Mouse (Mus musculus) MEL (cell line): ENCODE data around the gene Olfr1432. TPM values are rescaled to one million over a fixed set of nuclear protein-coding genes. Genes with fewer than 3 reads are reported as not detected.

Experiments used
- DNase-seq: peaks from one replicate; pipeline ENCODE4 v3.0.0; 2011; ENCODE audit warnings: low read depth, low spot score
- H3K27ac ChIP-seq: 2 replicates; pipeline ENCODE4 v1.5.1; 2012; ENCODE audit warnings: low read depth, mild to moderate bottlenecking, control low read depth, low read length, moderate library complexity; ENCODE audit not compliant: control insufficient read depth
- H3K27me3 ChIP-seq, 2 experiments: fragments of 150-350 bp in 1 of 2; sonication (generic) in 1 of 2; 2 replicates each; pipeline ENCODE4 v1.6.1; 2012; ENCODE audit warnings: low read length in 2 of 2, mild to moderate bottlenecking in 2 of 2, improper control_type of control experiment in 1 of 2, moderate library complexity in 1 of 2; ENCODE audit not compliant: insufficient read depth in 2 of 2, control insufficient read depth in 1 of 2
- H3K36me3 ChIP-seq, 2 experiments: 2 replicates each; pipeline ENCODE4 v1.6.1; 2012 to 2014; ENCODE audit warnings: low read length in 2 of 2, improper control_type of control experiment in 1 of 2, inconsistent platforms in 1 of 2, mild to moderate bottlenecking in 1 of 2; ENCODE audit not compliant: insufficient read depth in 2 of 2, control insufficient read depth in 1 of 2
- H3K4me1 ChIP-seq, 2 experiments: fragments of 150-350 bp in 1 of 2; sonication (generic) in 1 of 2; 2 replicates each; pipeline ENCODE4 v1.6.1; 2012; ENCODE audit warnings: low read length in 2 of 2, improper control_type of control experiment in 1 of 2, mild to moderate bottlenecking in 1 of 2; ENCODE audit not compliant: insufficient read depth in 2 of 2, control insufficient read depth in 1 of 2
- H3K4me3 ChIP-seq, 2 experiments: fragments of 150-350 bp in 1 of 2; sonication (generic) in 1 of 2; 2 replicates each; pipeline ENCODE4 v1.5.1; 2012; ENCODE audit warnings: low read depth in 2 of 2, low read length in 2 of 2, mild to moderate bottlenecking in 2 of 2, moderate library complexity in 2 of 2, control low read depth in 1 of 2, improper control_type of control experiment in 1 of 2; ENCODE audit not compliant: control insufficient read depth in 1 of 2, insufficient read depth in 1 of 2
- H3K79me2 ChIP-seq: 2 replicates; pipeline ENCODE4 v1.6.1; 2012; ENCODE audit warnings: mild to moderate bottlenecking, low read length, moderate library complexity; ENCODE audit not compliant: control insufficient read depth, poor library complexity, insufficient read depth
- H3K9ac ChIP-seq: 2 replicates; pipeline ENCODE4 v1.6.1; 2012; ENCODE audit warnings: low read depth, mild to moderate bottlenecking, control low read depth, low read length, moderate library complexity; ENCODE audit not compliant: control insufficient read depth, poor library complexity, severe bottlenecking
- H3K9me3 ChIP-seq: fragments of 150-350 bp; sonication (generic); replicated peaks from 2 replicates; pipeline ENCODE4 v1.6.1; 2012; ENCODE audit warnings: mild to moderate bottlenecking, low read length, improper control_type of control experiment, moderate library complexity; ENCODE audit not compliant: insufficient read depth
- BHLHE40 ChIP-seq: IDR thresholded peaks from 2 replicates; pipeline ENCODE4 v1.6.1; 2012; ENCODE audit warnings: low read depth, mild to moderate bottlenecking, inconsistent platforms, low read length, improper control_type of control experiment, borderline replicate concordance
- CTCF ChIP-seq, 3 experiments: IDR thresholded peaks in 2 of 3; conservative IDR thresholded peaks in 1 of 3; 2 replicates each; pipeline ENCODE4 v1.5.1; 2011 to 2012; ENCODE audit warnings: low read length in 3 of 3, low read depth in 2 of 3, mild to moderate bottlenecking in 2 of 3, improper control_type of control experiment in 1 of 3, inconsistent platforms in 1 of 3, mixed read lengths in 1 of 3, moderate library complexity in 1 of 3; ENCODE audit not compliant: control insufficient read depth in 1 of 3, insufficient read depth in 1 of 3, poor library complexity in 1 of 3, severe bottlenecking in 1 of 3
- E2F4 ChIP-seq: IDR thresholded peaks from 2 replicates; pipeline ENCODE4 v1.6.1; 2011; ENCODE audit warnings: low read depth, low read length, improper control_type of control experiment, borderline replicate concordance
- ETS1 ChIP-seq: IDR thresholded peaks from 2 replicates; pipeline ENCODE4 v1.6.1; 2012; ENCODE audit warnings: low read depth, mild to moderate bottlenecking, inconsistent platforms, low read length, improper control_type of control experiment, moderate library complexity
- GABPA ChIP-seq: IDR thresholded peaks from 2 replicates; pipeline ENCODE4 v1.6.1; 2012; ENCODE audit warnings: low read depth, mild to moderate bottlenecking, inconsistent platforms, low read length, improper control_type of control experiment, moderate library complexity
- GATA1 ChIP-seq: IDR thresholded peaks from 2 replicates; pipeline ENCODE4 v1.6.1; 2011; ENCODE audit warnings: low read depth, low read length, improper control_type of control experiment
- HCFC1 ChIP-seq: IDR thresholded peaks from 2 replicates; pipeline ENCODE4 v1.6.1; 2012; ENCODE audit warnings: low read depth, mild to moderate bottlenecking, inconsistent platforms, low read length, improper control_type of control experiment, moderate library complexity
- MEF2A ChIP-seq: IDR thresholded peaks from 2 replicates; pipeline ENCODE4 v1.6.1; 2014; ENCODE audit warnings: low read depth, mild to moderate bottlenecking, inconsistent platforms, low read length, improper control_type of control experiment; ENCODE audit not compliant: poor library complexity, insufficient replicate concordance, severe bottlenecking; ENCODE audit errors: extremely low read depth
- MXI1 ChIP-seq: IDR thresholded peaks from 2 replicates; pipeline ENCODE4 v1.6.1; 2011; ENCODE audit warnings: mild to moderate bottlenecking, low read depth, low read length, improper control_type of control experiment
- MYC ChIP-seq: IDR thresholded peaks from 2 replicates; pipeline ENCODE4 v1.6.1; 2011; ENCODE audit warnings: low read depth, mild to moderate bottlenecking, low read length, improper control_type of control experiment, moderate library complexity
- POLR2AphosphoS5 ChIP-seq: IDR thresholded peaks from 2 replicates; pipeline ENCODE4 v1.6.1; 2012; ENCODE audit warnings: low read depth, borderline replicate concordance, mild to moderate bottlenecking, inconsistent platforms, low read length, moderate library complexity, mixed read lengths
- RCOR1 ChIP-seq: IDR thresholded peaks from 2 replicates; pipeline ENCODE4 v1.6.1; 2012; ENCODE audit warnings: low read depth, mild to moderate bottlenecking, inconsistent platforms, low read length, improper control_type of control experiment
- SIN3A ChIP-seq: IDR thresholded peaks from 2 replicates; pipeline ENCODE4 v1.6.1; 2012; ENCODE audit warnings: low read length, improper control_type of control experiment, inconsistent platforms
- TCF12 ChIP-seq: IDR thresholded peaks from 2 replicates; pipeline ENCODE4 v1.6.1; 2014; ENCODE audit warnings: low read depth, mild to moderate bottlenecking, inconsistent platforms, low read length, improper control_type of control experiment, moderate library complexity
- USF2 ChIP-seq, 2 experiments: IDR thresholded peaks; 2 replicates each; pipeline ENCODE4 v1.6.1; 2011 to 2012; ENCODE audit warnings: improper control_type of control experiment in 2 of 2, low read length in 2 of 2, borderline replicate concordance in 1 of 2, inconsistent platforms in 1 of 2, low read depth in 1 of 2, mild to moderate bottlenecking in 1 of 2; ENCODE audit not compliant: insufficient read depth in 1 of 2
- polyA plus RNA-seq, 2 experiments: library from polyadenylated mRNA; stranded (reverse) in 1 of 2; unstranded in 1 of 2; fragments of >175 nt in 1 of 2; fragments of >200 nt in 1 of 2; gene quantifications; 2 replicates each; pipeline versions ENCODE4 v1.2.1 to v1.2.4; 2012; ENCODE audit warnings: low replicate concordance in 2 of 2, low read depth in 1 of 2; ENCODE audit not compliant: insufficient read length in 2 of 2, insufficient read depth in 1 of 2, missing spikeins in 1 of 2
- total RNA-seq: library from RNA; depleted of rRNA; stranded (reverse); fragments of 300-350 nt; gene quantifications from 2 replicates; pipeline ENCODE4 v1.2.3, GENCODE M21; 2012

Gene Olfr1432
- total and polyA plus RNA-seq, 3 experiments: not detected

DNA sequence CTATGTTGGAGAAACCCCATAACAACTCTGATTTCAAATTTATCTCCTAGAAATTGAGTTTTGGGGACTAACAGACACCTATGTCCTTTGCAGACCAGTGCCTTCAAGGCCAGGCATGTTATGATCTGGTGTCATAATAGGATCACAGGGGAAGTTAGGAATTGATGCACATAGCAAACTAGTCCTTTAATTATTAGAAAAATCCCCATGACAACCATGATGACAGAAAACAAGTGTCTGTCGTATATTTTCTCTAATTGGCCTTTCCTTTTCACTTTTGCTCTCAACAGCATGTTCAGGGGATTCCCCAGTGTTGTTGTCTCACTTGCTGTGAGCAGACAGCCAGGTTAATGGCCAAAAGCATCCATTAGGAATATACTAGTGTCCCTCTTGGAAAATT, 28.3 kb upstream of the Olfr1432 start, which contains the start of gene Olfr235:
Gene Olfr235 (plus strand): TSS at position 301 of the 400 bp plus-strand sequence.
- Histone ChIP-seq H3K4me3 (no peak within 1 kb of the TSS), H3K79me2 (no peaks in the 10 kb centered on the region), H3K27me3 (no peaks in the 10 kb centered on the region), H3K9ac (no peak within 1 kb of the TSS), H3K9me3 (no peaks in the 10 kb centered on the region), H3K4me1 (no peaks in the 10 kb centered on the region), H3K27ac (no peak within 1 kb of the TSS), H3K36me3 (no peaks in the 10 kb centered on the region)
- no peak for DNase-seq
- TF ChIP-seq GABPA (no peak), MYC (no peak), USF2 (IDR thresholded peaks at IDR 0.05; ENCODE audit: borderline replicate concordance in 1 of 2, insufficient read depth in 1 of 2, low read depth in 1 of 2, low read length in 2 of 2) (no peak), E2F4 (no peak), HCFC1 (no peak), SIN3A (no peak), TCF12 (no peak), ETS1 (no peak), MEF2A (no peak), GATA1 (no peak), CTCF (IDR thresholded peaks at IDR 0.05 in 2 of 3, conservative IDR thresholded peaks at IDR 0.05 in 1 of 3; ENCODE audit: control insufficient read depth in 1 of 3, insufficient read depth in 1 of 3, low read depth in 2 of 3, low read length in 3 of 3, poor library complexity in 1 of 3, severe bottlenecking in 1 of 3) (no peak), RCOR1 (no peak), BHLHE40 (no peak)

DNA sequence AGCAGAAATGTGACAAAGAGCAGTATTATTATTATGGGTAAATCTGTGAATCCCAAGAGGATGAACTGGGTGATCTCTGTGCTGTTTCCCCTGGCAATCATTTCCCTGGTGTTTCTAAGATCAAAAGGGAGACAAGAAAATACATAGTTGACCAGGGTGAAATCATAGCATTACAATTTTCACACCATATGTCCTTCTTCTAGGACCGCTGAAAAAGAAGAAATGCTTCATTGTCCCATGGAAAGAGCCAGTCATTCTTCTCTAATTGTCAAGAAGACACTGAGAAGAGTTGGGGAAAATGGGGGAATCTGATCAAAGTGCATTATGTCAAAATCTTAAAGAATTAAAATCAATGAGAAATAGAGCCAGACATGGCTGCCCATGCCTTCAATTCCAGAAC, 9.2 kb upstream of the Olfr1432 start, which contains the start of gene Olfr262:
Gene Olfr262 (minus strand): TSS at position 101 of the 400 bp plus-strand sequence.
- H3K4me3 ChIP-seq: no peak within 1 kb of the TSS
- TF ChIP-seq MXI1 (no peak), POLR2AphosphoS5 (no peak)
- no peaks in the 10 kb centered on the region for H3K9me3 ChIP-seq
- H3K9ac ChIP-seq: no peak within 1 kb of the TSS
- no peak for DNase-seq
- no peaks in the 10 kb centered on the region for H3K36me3 ChIP-seq
- no peaks in the 10 kb centered on the region for H3K27me3 ChIP-seq
- H3K79me2 ChIP-seq: no peaks in the 10 kb centered on the region
- H3K27ac ChIP-seq: no peak within 1 kb of the TSS
- no peaks in the 10 kb centered on the region for H3K4me1 ChIP-seq
